Mouse (Mus musculus): ENCODE data around the gene Dnajc17. TPM values are rescaled to one million over a fixed set of nuclear protein-coding genes. Genes with fewer than 3 reads are reported as not detected.
A peak's percentile ranks its signal among the peaks of the same experiment; 100 is the strongest.

The Dnajc17 gene
- polyA plus RNA-seq, 1 experiment from 2014 or later: 21.7 TPM

GRCm38 (mm10) chr2:119156681-119157572, 51.7 kb downstream of the Dnajc17 start, which contains the start of gene Rmdn3:
Gene Rmdn3, minus strand, starts transcription at chr2:119157034.
- H3K4me2 ChIP-seq (replicated peaks): peak within 1 kb of the TSS; percentile 88
- H3K9me3 ChIP-seq (replicated peaks): no peaks in the 10 kb centered on the region
- peak; percentile 83 for ATAC-seq (ENCODE audit: insufficient number of reproducible peaks, low FRiP score, low TSS enrichment, low read depth)
- H3K27me3 ChIP-seq: no peaks in the 10 kb centered on the region
- H3K4me3 ChIP-seq (replicated peaks): peak within 1 kb of the TSS; percentile 99
- peaks cover 24% of the 10 kb centered on the region for H3K36me3 ChIP-seq
- peak within 1 kb of the TSS; percentile 90 for H3K9ac ChIP-seq
- WGBS: under 1% methylated on average over 57 of the region's 57 CpGs
- H3K4me1 ChIP-seq: peaks cover 16% of the 10 kb centered on the region; the same call in 1 of the 2 replicates
- H3K27ac ChIP-seq (replicated peaks): peak within 1 kb of the TSS; percentile 65

DNA sequence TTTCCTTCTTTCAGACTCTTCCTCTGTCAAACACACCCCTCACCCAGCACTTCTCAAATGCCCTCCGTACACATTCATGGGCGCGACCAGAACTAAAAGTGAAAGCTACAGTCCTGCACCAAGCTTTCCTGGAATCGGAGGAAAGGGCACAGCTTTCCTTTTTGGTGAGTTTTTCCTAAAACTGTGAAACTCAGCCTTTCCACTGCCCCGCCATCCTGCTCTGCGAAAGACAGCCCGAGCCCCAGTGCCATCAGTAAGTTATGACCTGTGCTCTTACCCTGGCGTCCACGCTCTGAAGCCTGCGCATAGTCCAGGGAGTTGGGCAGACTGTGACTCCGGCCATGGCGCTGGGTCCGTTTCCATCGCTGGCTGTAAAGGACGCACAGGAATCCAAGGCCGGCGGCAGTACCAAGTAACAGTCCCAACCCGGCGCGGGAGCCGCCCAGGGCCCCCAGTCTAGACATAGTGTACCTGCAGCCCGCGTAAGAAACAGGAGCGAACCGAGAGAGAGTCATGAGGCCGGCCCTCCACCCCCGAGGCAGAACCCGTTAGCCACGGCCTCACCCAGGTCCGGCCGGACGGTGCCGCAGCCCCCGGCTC, 52.4 kb downstream of the Dnajc17 start:
- peak overlapping the region; percentile 88 for H3K4me2 ChIP-seq (replicated peaks)
- peaks cover 31% of the 10 kb centered on the region for H3K36me3 ChIP-seq
- no peaks in the 10 kb centered on the region for H3K27me3 ChIP-seq
- H3K4me3 ChIP-seq (replicated peaks): peak overlapping the region; percentile 99
- peaks cover 16% of the 10 kb centered on the region; the same call in 1 of the 2 replicates for H3K4me1 ChIP-seq
- WGBS: 5% methylated on average over 34 of the region's 34 CpGs
- no peaks in the 10 kb centered on the region for H3K9me3 ChIP-seq (replicated peaks)
- H3K9ac ChIP-seq: peak overlapping the region; percentile 90
- ATAC-seq (ENCODE audit: insufficient number of reproducible peaks, low FRiP score, low TSS enrichment, low read depth): peak; percentile 52
- H3K27ac ChIP-seq (replicated peaks): peak overlapping the region; percentile 65

GRCm38 (mm10) chr2:119155388-119155787, 53.2 kb downstream of the Dnajc17 start:
- H3K36me3 ChIP-seq: peaks cover 39% of the 10 kb centered on the region
- no peaks in the 10 kb centered on the region for H3K9me3 ChIP-seq (replicated peaks)
- H3K27ac ChIP-seq (replicated peaks): no peak overlapping the region
- no peaks in the 10 kb centered on the region for H3K27me3 ChIP-seq
- no peak overlapping the region for H3K9ac ChIP-seq
- no peak for ATAC-seq (ENCODE audit: insufficient number of reproducible peaks, low FRiP score, low TSS enrichment, low read depth)
- peaks cover 16% of the 10 kb centered on the region; the same call in 1 of the 2 replicates for H3K4me1 ChIP-seq
- peak overlapping the region; percentile 88 for H3K4me2 ChIP-seq (replicated peaks)
- H3K4me3 ChIP-seq (replicated peaks): peak overlapping the region; percentile 99
- 82% methylated on average over 9 of the region's 9 CpGs for WGBS

- ATAC-seq (ENCODE audit: insufficient number of reproducible peaks, low FRiP score, low TSS enrichment, low read depth): no peak
- H3K4me2 ChIP-seq (replicated peaks): no peak overlapping the region
- WGBS: 76% methylated on average over 2 of the region's 2 CpGs
These were observed 53.9 kb downstream of the Dnajc17 start for GRCm38 (mm10) chr2:119154683-119155082.

GRCm38 (mm10) chr2:119152255-119152654, 56.3 kb downstream of the Dnajc17 start:
- peaks cover 70% of the 10 kb centered on the region for H3K36me3 ChIP-seq

More at GRCm38 (mm10) chr2:119154683-119155082, 53.9 kb downstream of the Dnajc17 start:
- H3K27me3 ChIP-seq: no peaks in the 10 kb centered on the region
- peaks cover 46% of the 10 kb centered on the region for H3K36me3 ChIP-seq
- H3K27ac ChIP-seq (replicated peaks): no peak overlapping the region
- no peak overlapping the region for H3K9ac ChIP-seq
- no peaks in the 10 kb centered on the region for H3K9me3 ChIP-seq (replicated peaks)
- H3K4me1 ChIP-seq: peaks cover 16% of the 10 kb centered on the region; the same call in 1 of the 2 replicates
- H3K4me3 ChIP-seq (replicated peaks): no peak overlapping the region

DNA sequence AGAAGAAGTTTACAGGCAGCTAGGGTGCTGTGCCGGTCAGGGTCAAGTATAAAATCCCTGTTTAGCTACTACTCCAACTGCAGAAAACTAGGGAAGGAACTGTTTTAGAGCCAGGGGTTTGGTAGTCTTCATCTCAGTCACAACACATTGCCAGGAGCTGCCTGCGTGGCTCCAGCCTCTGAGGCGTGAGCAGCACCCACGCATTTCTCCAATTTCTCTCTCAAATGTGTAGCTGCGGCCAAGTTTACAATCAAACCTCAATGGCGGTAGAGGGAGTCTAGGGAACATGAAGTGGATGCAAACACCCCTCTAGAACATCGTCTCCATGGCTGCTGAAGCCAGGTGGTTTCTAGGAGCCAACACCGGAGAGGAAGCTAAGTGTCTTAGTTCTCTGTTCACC, 60.8 kb downstream of the Dnajc17 start:
- Histone ChIP-seq H3K27ac (replicated peaks) (no peak overlapping the region), H3K36me3 (peaks cover 90% of the 10 kb centered on the region), H3K27me3 (no peaks in the 10 kb centered on the region), H3K9me3 (replicated peaks) (no peaks in the 10 kb centered on the region), H3K4me3 (replicated peaks) (no peak overlapping the region), H3K4me2 (replicated peaks) (no peak overlapping the region), H3K4me1 (no peaks in the 10 kb centered on the region), H3K9ac (no peak overlapping the region)
- no peak for ATAC-seq (ENCODE audit: insufficient number of reproducible peaks, low FRiP score, low TSS enrichment, low read depth)
- whole genome bisulfite sequencing: 90% methylated on average over 8 of the region's 8 CpGs

More at GRCm38 (mm10) chr2:119152255-119152654, 56.3 kb downstream of the Dnajc17 start:
- Histone ChIP-seq H3K4me2 (replicated peaks) (no peak overlapping the region), H3K4me1 (peaks cover 13% of the 10 kb centered on the region; the same call in 1 of the 2 replicates), H3K27ac (replicated peaks) (no peak overlapping the region), H3K27me3 (no peaks in the 10 kb centered on the region), H3K4me3 (replicated peaks) (no peak overlapping the region), H3K9me3 (replicated peaks) (no peaks in the 10 kb centered on the region), H3K9ac (no peak overlapping the region)
- ATAC-seq (ENCODE audit: insufficient number of reproducible peaks, low FRiP score, low TSS enrichment, low read depth): no peak
- WGBS: 82% methylated on average over 6 of the region's 6 CpGs

- WGBS: 83% methylated on average over 22 of the region's 22 CpGs
- no peaks in the 10 kb centered on the region for H3K9me3 ChIP-seq (replicated peaks)
- no peak overlapping the region for H3K4me3 ChIP-seq (replicated peaks)
- no peaks in the 10 kb centered on the region for H3K27me3 ChIP-seq
- no peaks in the 10 kb centered on the region for H3K4me1 ChIP-seq
- H3K36me3 ChIP-seq: peaks cover 90% of the 10 kb centered on the region
- no peak for ATAC-seq (ENCODE audit: insufficient number of reproducible peaks, low FRiP score, low TSS enrichment, low read depth)
- no peak overlapping the region for H3K9ac ChIP-seq
- H3K27ac ChIP-seq (replicated peaks): no peak overlapping the region
- no peak overlapping the region for H3K4me2 ChIP-seq (replicated peaks)
These were observed 61.4 kb downstream of the Dnajc17 start for GRCm38 (mm10) chr2:119147160-119147678.

DNA sequence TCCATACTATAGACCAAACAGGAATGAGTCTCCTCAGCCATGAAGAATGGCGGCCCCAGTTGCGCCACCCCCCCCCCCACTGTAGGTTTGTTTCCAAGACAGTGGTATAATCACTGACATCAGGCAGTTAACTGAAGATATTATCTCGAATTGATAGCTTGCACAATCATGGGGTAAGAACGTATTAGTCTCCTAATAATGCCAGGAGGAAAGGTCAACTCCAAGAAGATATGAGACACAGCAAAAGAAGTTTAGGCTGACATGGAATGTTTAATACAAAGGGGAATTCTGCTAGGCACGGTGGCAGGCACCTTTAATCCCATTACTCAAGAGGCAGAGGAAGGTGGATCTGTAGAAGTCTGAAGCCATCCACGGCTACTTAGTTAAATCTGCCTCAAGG, 62.2 kb downstream of the Dnajc17 start:
- WGBS: 83% methylated on average over 6 of the region's 6 CpGs

DNA sequence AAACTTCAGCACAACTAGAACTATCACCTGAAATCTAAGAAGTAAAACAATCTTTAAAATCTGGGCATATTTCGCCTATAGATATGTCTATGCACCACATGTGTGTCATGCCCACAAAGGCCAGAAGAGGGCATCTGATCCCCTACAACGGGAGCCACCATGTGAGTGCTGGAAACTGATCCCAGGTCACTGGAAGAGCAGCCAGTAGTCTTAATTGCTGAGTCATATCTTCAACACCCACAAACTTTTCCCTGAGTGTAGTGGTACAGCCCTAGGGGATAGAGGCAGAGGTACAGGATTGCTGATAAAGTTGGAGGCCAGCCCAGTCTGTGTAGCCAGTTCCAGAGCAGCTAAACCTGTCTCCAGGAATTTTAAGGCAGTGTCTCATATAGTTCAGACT, 63.4 kb downstream of the Dnajc17 start:
- Histone ChIP-seq H3K27ac (replicated peaks) (no peak overlapping the region), H3K27me3 (no peaks in the 10 kb centered on the region), H3K4me2 (replicated peaks) (no peak overlapping the region), H3K36me3 (peaks cover 85% of the 10 kb centered on the region), H3K9me3 (replicated peaks) (no peaks in the 10 kb centered on the region), H3K9ac (no peak overlapping the region), H3K4me1 (no peaks in the 10 kb centered on the region), H3K4me3 (replicated peaks) (no peak overlapping the region)
- ATAC-seq (ENCODE audit: insufficient number of reproducible peaks, low FRiP score, low TSS enrichment, low read depth): no peak
- 82% methylated on average over 2 of the region's 2 CpGs for WGBS

More for the DNA sequence above, 62.2 kb downstream of the Dnajc17 start:
- H3K9ac ChIP-seq: no peak overlapping the region
- no peak overlapping the region for H3K4me3 ChIP-seq (replicated peaks)
- H3K27me3 ChIP-seq: no peaks in the 10 kb centered on the region
- ATAC-seq (ENCODE audit: insufficient number of reproducible peaks, low FRiP score, low TSS enrichment, low read depth): no peak
- no peak overlapping the region for H3K4me2 ChIP-seq (replicated peaks)
- no peak overlapping the region for H3K27ac ChIP-seq (replicated peaks)
- H3K36me3 ChIP-seq: peaks cover 88% of the 10 kb centered on the region
- H3K9me3 ChIP-seq (replicated peaks): no peaks in the 10 kb centered on the region
- H3K4me1 ChIP-seq: no peaks in the 10 kb centered on the region

DNA sequence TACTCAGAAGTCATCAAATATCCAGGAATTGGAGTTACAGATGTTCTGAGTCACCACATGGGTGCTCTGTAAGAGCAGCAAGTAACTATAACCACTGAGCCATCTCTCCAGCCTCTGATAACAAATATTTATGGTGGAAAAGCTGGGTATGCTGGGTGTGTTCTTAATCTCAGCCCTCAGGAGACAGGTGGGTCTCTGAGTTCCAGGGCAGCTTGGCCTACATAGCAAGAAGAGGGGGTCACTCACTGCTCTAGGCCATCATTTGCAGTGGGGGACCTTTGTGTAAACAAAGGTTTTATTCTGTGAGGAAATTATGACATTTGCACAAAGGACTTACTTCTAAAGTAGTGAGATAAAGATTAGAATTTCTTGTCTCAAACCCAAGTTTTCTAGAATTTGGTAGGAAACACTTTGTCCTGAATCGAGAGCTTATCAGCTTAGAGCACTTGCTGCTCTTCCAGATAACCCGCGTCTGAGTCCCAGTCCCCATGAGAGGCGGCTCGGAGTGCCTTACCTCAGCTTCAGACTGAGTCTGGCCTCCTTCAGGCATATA, 72.2 kb downstream of the Dnajc17 start:
- H3K27ac ChIP-seq (replicated peaks): no peak overlapping the region
- no peaks in the 10 kb centered on the region for H3K27me3 ChIP-seq
- ATAC-seq (ENCODE audit: insufficient number of reproducible peaks, low FRiP score, low TSS enrichment, low read depth): no peak
- no peak overlapping the region for H3K4me2 ChIP-seq (replicated peaks)
- peaks cover 75% of the 10 kb centered on the region for H3K36me3 ChIP-seq
- no peak overlapping the region for H3K4me3 ChIP-seq (replicated peaks)
- WGBS: 86% methylated on average over 5 of the region's 5 CpGs
- no peaks in the 10 kb centered on the region for H3K9me3 ChIP-seq (replicated peaks)
- no peak overlapping the region for H3K9ac ChIP-seq
- no peaks in the 10 kb centered on the region for H3K4me1 ChIP-seq
